Mouse (Mus musculus): ENCODE results near the gene Smad6. TPM values are rescaled to one million over a fixed set of nuclear protein-coding genes. Genes with fewer than 3 reads are reported as not detected.

The Smad6 gene
- polyA plus RNA-seq, 2 experiments: 1.8 to 3.9 TPM

DNA sequence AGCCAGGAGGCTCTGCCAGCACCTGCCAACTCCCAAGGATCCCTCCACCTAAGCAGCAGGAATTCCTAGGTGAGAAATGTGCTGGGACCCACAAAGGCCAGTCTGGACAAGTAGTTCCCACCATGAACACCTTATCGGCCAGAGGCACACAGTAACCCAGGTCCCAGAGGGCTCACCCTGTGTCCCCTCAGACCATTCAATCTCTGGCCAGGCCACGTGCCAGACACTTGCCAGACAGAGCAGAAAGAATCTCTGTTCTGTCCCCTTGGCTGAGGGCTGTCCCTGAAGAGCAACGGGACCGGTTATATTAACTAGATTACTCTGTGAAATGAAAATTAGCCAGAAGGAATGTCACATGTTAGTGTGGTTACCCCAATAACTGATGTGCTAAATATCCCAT, 39.9 kb downstream of the Smad6 start:
- TF ChIP-seq EP300 (IDR thresholded peaks at IDR 0.05; ENCODE audit: low read depth) (no peak), CTCF (IDR thresholded peaks at IDR 0.05; ENCODE audit: low read depth) (no peak)
- H3K36me3 ChIP-seq (replicated peaks; ENCODE audit: control insufficient read depth, insufficient read depth, low read depth): no peaks in the 10 kb centered on the region
- no peaks in the 10 kb centered on the region for H3K27me3 ChIP-seq (ENCODE audit: control insufficient read depth, insufficient read depth, low read length)
- peaks cover 0 to 37% of the 10 kb centered on the region in 2 experiments; a peak in 3 of 4 replicates for H3K4me1 ChIP-seq (replicated peaks; ENCODE audit: control insufficient read depth in 2 of 2, insufficient read depth in 2 of 2, low read length in 1 of 2)
- H3K9me3 ChIP-seq (ENCODE audit: control insufficient read depth, low read length): no peaks in the 10 kb centered on the region
- H3K9ac ChIP-seq (replicated peaks): no peak overlapping the region
- no peak for DNase-seq (ENCODE audit: low read depth in 3 of 3, low spot score in 3 of 3)
- WGBS (ENCODE audit: insufficient replicate concordance): 74% methylated on average over 4 of the region's 4 CpGs
- no peak overlapping the region for H3K4me3 ChIP-seq (ENCODE audit: insufficient read depth in 1 of 2, low read depth in 2 of 2, low read length in 2 of 2)
- ATAC-seq (ENCODE audit: insufficient read depth): no peak
- H3K4me2 ChIP-seq (ENCODE audit: low read depth): no peak overlapping the region
- H3K27ac ChIP-seq: no peak overlapping the region

DNA sequence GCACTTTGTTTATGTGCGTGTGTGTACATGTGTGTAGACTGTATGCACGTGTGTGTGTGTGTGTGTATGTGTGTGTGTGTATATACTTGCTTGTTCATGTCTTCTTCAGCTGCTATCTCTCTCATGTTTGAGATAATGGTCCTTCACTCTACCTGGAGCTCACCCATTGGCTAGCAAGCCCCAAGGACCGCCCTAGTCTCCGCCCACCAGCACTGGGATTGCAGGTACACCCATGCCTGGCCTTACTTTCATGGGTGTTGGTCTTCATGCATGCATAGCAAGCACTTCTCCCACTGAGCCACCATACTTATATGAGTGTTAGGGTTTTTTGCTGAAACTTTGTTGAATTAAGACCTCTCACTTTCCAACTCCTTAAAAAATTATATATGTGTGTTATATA, 40.5 kb downstream of the Smad6 start:
- no peak overlapping the region for H3K27ac ChIP-seq
- H3K4me2 ChIP-seq (ENCODE audit: low read depth): no peak overlapping the region
- WGBS (ENCODE audit: insufficient replicate concordance): 57% methylated on average over 4 of the region's 4 CpGs
- H3K4me1 ChIP-seq (replicated peaks; ENCODE audit: control insufficient read depth in 2 of 2, insufficient read depth in 2 of 2, low read length in 1 of 2): peaks cover 0 to 39% of the 10 kb centered on the region in 2 experiments; a peak in 3 of 4 replicates
- no peaks in the 10 kb centered on the region for H3K36me3 ChIP-seq (replicated peaks; ENCODE audit: control insufficient read depth, insufficient read depth, low read depth)
- no peaks in the 10 kb centered on the region for H3K9me3 ChIP-seq (ENCODE audit: control insufficient read depth, low read length)
- ATAC-seq (ENCODE audit: insufficient read depth): no peak
- H3K9ac ChIP-seq (replicated peaks): no peak overlapping the region
- DNase-seq (ENCODE audit: low read depth in 3 of 3, low spot score in 3 of 3): no peak
- no peak overlapping the region for H3K4me3 ChIP-seq (ENCODE audit: insufficient read depth in 1 of 2, low read depth in 2 of 2, low read length in 2 of 2)
- H3K27me3 ChIP-seq (ENCODE audit: control insufficient read depth, insufficient read depth, low read length): no peaks in the 10 kb centered on the region
- no peak for TF ChIP-seq EP300 (IDR thresholded peaks at IDR 0.05; ENCODE audit: low read depth)
- TF ChIP-seq CTCF (IDR thresholded peaks at IDR 0.05; ENCODE audit: low read depth): no peak

DNA sequence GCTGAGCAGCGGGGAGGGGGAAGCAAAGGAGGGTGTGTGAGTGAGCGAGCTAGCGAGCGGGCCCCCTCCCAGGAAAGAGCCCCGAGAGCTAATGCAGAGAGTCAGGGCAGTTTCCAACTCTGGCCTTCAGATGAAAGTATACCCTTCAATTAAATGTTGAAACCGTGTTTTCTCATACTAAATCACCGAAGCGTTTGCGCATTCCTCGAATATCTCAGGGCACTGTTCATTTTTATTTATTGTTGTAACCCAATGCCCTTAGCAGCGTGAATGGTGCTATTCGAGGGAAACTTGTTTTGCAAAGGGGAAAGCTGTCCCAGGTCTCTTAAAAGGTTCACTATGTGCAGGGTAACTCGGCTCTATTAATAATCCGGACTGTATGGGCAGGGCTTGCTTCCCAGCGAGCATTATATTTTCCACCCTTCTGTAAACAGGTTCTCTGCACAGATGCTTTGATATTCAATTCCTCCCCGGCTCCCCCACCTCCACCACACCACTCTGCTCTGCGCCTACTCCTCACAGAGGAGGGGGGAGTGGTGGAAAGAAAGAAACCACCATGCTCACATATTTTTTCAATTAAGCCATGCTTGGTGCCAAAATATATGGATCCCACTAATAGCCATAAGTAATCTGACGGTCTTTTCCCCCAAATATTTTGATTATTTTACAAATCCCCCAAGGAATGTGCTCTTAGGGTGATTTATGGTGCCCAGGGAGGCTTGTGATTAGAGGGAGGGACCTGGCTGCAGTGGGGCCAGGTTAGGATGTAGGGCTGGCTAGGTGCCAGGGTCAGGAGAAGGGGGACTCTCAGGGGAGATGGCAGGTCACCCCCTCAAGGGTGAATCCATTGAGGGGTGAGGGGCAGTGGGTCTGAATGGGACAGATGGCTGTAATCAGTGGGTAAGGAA, 41.4 kb downstream of the Smad6 start:
- H3K4me1 ChIP-seq (replicated peaks; ENCODE audit: control insufficient read depth in 2 of 2, insufficient read depth in 2 of 2, low read length in 1 of 2): peaks cover 0 to 41% of the 10 kb centered on the region in 2 experiments; a peak in 3 of 4 replicates
- no peak for DNase-seq (ENCODE audit: low read depth in 3 of 3, low spot score in 3 of 3)
- H3K27ac ChIP-seq: no peak overlapping the region

DNA sequence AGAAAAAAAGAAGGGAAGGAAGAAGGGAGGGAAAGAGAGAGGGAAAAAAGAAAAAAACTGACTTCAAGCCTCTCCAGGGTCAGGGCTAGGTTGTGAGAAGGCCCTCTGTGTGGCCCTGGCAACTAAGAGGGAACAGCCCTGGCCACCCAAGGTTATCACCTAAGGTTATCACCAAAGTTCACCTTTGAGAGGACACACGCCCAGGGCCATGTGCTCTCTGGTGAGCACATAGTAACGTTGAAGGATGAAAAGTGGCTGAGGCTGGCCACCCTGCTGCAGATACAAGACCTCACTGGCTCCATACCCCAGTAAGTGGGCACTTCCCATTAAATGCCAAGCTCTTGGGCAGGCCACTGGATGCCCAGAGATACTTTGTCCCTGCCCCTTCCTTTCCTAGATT, 42.6 kb downstream of the Smad6 start:
- TF ChIP-seq EP300 (IDR thresholded peaks at IDR 0.05; ENCODE audit: low read depth) (no peak), CTCF (IDR thresholded peaks at IDR 0.05; ENCODE audit: low read depth) (no peak)
- Histone ChIP-seq H3K27me3 (ENCODE audit: control insufficient read depth, insufficient read depth, low read length) (no peaks in the 10 kb centered on the region), H3K9ac (replicated peaks) (no peak overlapping the region), H3K36me3 (replicated peaks; ENCODE audit: control insufficient read depth, insufficient read depth, low read depth) (no peaks in the 10 kb centered on the region), H3K27ac (no peak overlapping the region), H3K4me1 (replicated peaks; ENCODE audit: control insufficient read depth in 2 of 2, insufficient read depth in 2 of 2, low read length in 1 of 2) (peaks cover 0 to 43% of the 10 kb centered on the region in 2 experiments; a peak in 3 of 4 replicates), H3K9me3 (ENCODE audit: control insufficient read depth, low read length) (no peaks in the 10 kb centered on the region), H3K4me3 (ENCODE audit: insufficient read depth in 1 of 2, low read depth in 2 of 2, low read length in 2 of 2) (no peak overlapping the region), H3K4me2 (ENCODE audit: low read depth) (no peak overlapping the region)
- ATAC-seq (ENCODE audit: insufficient read depth) (peak; percentile 31; the same call in 1 of the 2 replicates), DNase-seq (ENCODE audit: low read depth in 3 of 3, low spot score in 3 of 3) (no peak)
- 31% methylated on average over 2 of the region's 2 CpGs for WGBS (ENCODE audit: insufficient replicate concordance)

More for the DNA sequence above, 41.4 kb downstream of the Smad6 start:
- ATAC-seq (ENCODE audit: insufficient read depth): no peak
- H3K4me3 ChIP-seq (ENCODE audit: insufficient read depth in 1 of 2, low read depth in 2 of 2, low read length in 2 of 2): no peak overlapping the region
- H3K4me2 ChIP-seq (ENCODE audit: low read depth): no peak overlapping the region
- H3K9ac ChIP-seq (replicated peaks): no peak overlapping the region
- no peaks in the 10 kb centered on the region for H3K27me3 ChIP-seq (ENCODE audit: control insufficient read depth, insufficient read depth, low read length)
- no peaks in the 10 kb centered on the region for H3K9me3 ChIP-seq (ENCODE audit: control insufficient read depth, low read length)
- no peaks in the 10 kb centered on the region for H3K36me3 ChIP-seq (replicated peaks; ENCODE audit: control insufficient read depth, insufficient read depth, low read depth)
- WGBS (ENCODE audit: insufficient replicate concordance): 59% methylated on average over 18 of the region's 18 CpGs
- TF ChIP-seq CTCF (IDR thresholded peaks at IDR 0.05; ENCODE audit: low read depth) (no peak), EP300 (IDR thresholded peaks at IDR 0.05; ENCODE audit: low read depth) (no peak)

DNA sequence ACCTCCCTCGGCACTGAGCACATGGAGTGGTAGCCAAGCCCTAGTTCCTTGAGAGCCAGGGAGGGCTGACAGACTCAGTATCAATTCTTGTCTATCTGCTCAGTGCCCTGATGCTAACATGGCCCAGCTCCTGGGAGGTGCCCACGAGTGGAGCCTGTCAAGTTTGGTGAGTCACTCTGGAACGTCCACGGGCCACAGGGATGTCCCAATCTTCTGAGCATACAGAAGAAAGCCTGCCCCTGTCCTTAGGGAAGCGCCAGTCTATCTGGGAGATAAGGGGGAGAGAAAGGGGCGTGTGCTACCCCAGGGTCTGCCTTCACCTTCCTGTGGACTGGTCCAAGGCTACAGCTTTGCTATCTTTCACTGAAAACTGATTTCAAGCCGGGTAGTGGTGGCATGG, 43.2 kb downstream of the Smad6 start:
- Histone ChIP-seq H3K27ac (no peak overlapping the region), H3K4me1 (replicated peaks; ENCODE audit: control insufficient read depth in 2 of 2, insufficient read depth in 2 of 2, low read length in 1 of 2) (peaks cover 0 to 41% of the 10 kb centered on the region in 2 experiments; a peak in 2 of 4 replicates)
- WGBS (ENCODE audit: insufficient replicate concordance): 29% methylated on average over 7 of the region's 7 CpGs

More for the DNA sequence above, 43.2 kb downstream of the Smad6 start:
- no peak overlapping the region for H3K4me2 ChIP-seq (ENCODE audit: low read depth)
- no peaks in the 10 kb centered on the region for H3K9me3 ChIP-seq (ENCODE audit: control insufficient read depth, low read length)
- H3K36me3 ChIP-seq (replicated peaks; ENCODE audit: control insufficient read depth, insufficient read depth, low read depth): no peaks in the 10 kb centered on the region
- no peak overlapping the region for H3K4me3 ChIP-seq (ENCODE audit: insufficient read depth in 1 of 2, low read depth in 2 of 2, low read length in 2 of 2)
- no peak for DNase-seq (ENCODE audit: low read depth in 3 of 3, low spot score in 3 of 3)
- TF ChIP-seq CTCF (IDR thresholded peaks at IDR 0.05; ENCODE audit: low read depth): no peak
- TF ChIP-seq EP300 (IDR thresholded peaks at IDR 0.05; ENCODE audit: low read depth): no peak
- no peak overlapping the region for H3K9ac ChIP-seq (replicated peaks)
- H3K27me3 ChIP-seq (ENCODE audit: control insufficient read depth, insufficient read depth, low read length): no peaks in the 10 kb centered on the region
- ATAC-seq (ENCODE audit: insufficient read depth): no peak
